Mouse (Mus musculus) midbrain, embryonic 16.5 days (tissue): ENCODE measurements around the gene Ccdc92. TPM values are rescaled to one million over a fixed set of nuclear protein-coding genes. Genes with fewer than 3 reads are reported as not detected.

Experiments used
- ATAC-seq: fragments of 200-750 bp; cut with Nextera tagmentation; 2 replicates; pipeline ENCODE4 v1.8.0; 2017; ENCODE audit warnings: moderate TSS enrichment
- H3K27ac ChIP-seq: fragments of 300-500 bp; sonication (generic); 2 replicates; pipeline ENCODE4 v1.5.1; 2014; ENCODE audit warnings: mild to moderate bottlenecking, low read length, mixed read lengths
- H3K27me3 ChIP-seq: fragments of 300-500 bp; sonication (generic); 2 replicates; pipeline ENCODE4 v1.6.1; 2014; ENCODE audit warnings: low read depth, low read length, mixed read lengths; ENCODE audit not compliant: control insufficient read depth, insufficient read depth
- H3K36me3 ChIP-seq: fragments of 300-500 bp; sonication (generic); 2 replicates; pipeline ENCODE4 v1.6.1; 2014; ENCODE audit warnings: mild to moderate bottlenecking, low read length, moderate library complexity, mixed read lengths; ENCODE audit not compliant: control insufficient read depth, insufficient read depth
- H3K4me1 ChIP-seq: fragments of 300-500 bp; sonication (generic); 2 replicates; pipeline ENCODE4 v1.6.1; 2014; ENCODE audit warnings: mild to moderate bottlenecking, low read length, mixed read lengths; ENCODE audit not compliant: control insufficient read depth, insufficient read depth
- H3K4me2 ChIP-seq: fragments of 300-500 bp; sonication (generic); 2 replicates; pipeline ENCODE4 v1.6.1; 2014; ENCODE audit warnings: mild to moderate bottlenecking, low read length, mixed read lengths
- H3K4me3 ChIP-seq: fragments of 300-500 bp; sonication (generic); 2 replicates; pipeline ENCODE4 v1.5.1; 2014; ENCODE audit warnings: low read depth, mild to moderate bottlenecking, low read length, moderate library complexity, mixed read lengths
- H3K9ac ChIP-seq: fragments of 300-500 bp; sonication (generic); 2 replicates; pipeline ENCODE4 v1.6.1; 2014; ENCODE audit warnings: low read depth, low read length, mixed read lengths
- H3K9me3 ChIP-seq: fragments of 300-500 bp; sonication (generic); replicated peaks from 2 replicates; pipeline ENCODE4 v1.6.1; 2014; ENCODE audit warnings: mild to moderate bottlenecking, low read length, mixed read lengths; ENCODE audit not compliant: control insufficient read depth, poor library complexity, severe bottlenecking
- WGBS: fragments of 180-500 bp; shearing (Covaris S2); extraction: QIAGEN DNeasy Blood & Tissue Kit; methylation state at CpG from one replicate; pipeline ENCODE4 v1.1.7; 2014; 5-methylcytosine and 5-hydroxymethylcytosine counted together
- polyA plus RNA-seq: library from polyadenylated mRNA; unstranded; fragments of >200 nt; fragmentation: Nextera tagmentation; extraction: Ambion mirVana; gene quantifications from 2 replicates; pipeline ENCODE4 v1.2.1, GENCODE M21; 2015

Gene Ccdc92
- polyA plus RNA-seq, 1 experiment from 2014 or later = 43.0 TPM

- Histone ChIP-seq H3K4me2 (no peak overlapping the region), H3K27ac (no peak overlapping the region), H3K9me3 (no peaks in the 10 kb centered on the region), H3K4me1 (no peaks in the 10 kb centered on the region), H3K36me3 (no peaks in the 10 kb centered on the region), H3K4me3 (no peak overlapping the region), H3K27me3 (no peaks in the 10 kb centered on the region), H3K9ac (no peak overlapping the region)
- WGBS = 81% methylated on average over 18 of the region's 18 CpGs
- no peak for ATAC-seq
Measured at GRCm38 (mm10) chr5:124822128-124822894, 39.9 kb downstream of the Ccdc92 start.

- Histone ChIP-seq H3K27me3 (no peaks in the 10 kb centered on the region), H3K4me3 (no peak overlapping the region), H3K9me3 (no peaks in the 10 kb centered on the region), H3K27ac (no peak overlapping the region), H3K4me2 (no peak overlapping the region), H3K36me3 (no peaks in the 10 kb centered on the region), H3K4me1 (no peaks in the 10 kb centered on the region), H3K9ac (no peak overlapping the region)
- 88% methylated on average over 15 of the region's 15 CpGs for WGBS
- no peak for ATAC-seq
Measured at GRCm38 (mm10) chr5:124817050-124817449, 45.2 kb downstream of the Ccdc92 start.

- Histone ChIP-seq H3K4me2 (no peak overlapping the region), H3K9me3 (no peaks in the 10 kb centered on the region), H3K4me3 (no peak overlapping the region), H3K9ac (no peak overlapping the region), H3K27me3 (no peaks in the 10 kb centered on the region), H3K4me1 (no peaks in the 10 kb centered on the region), H3K36me3 (no peaks in the 10 kb centered on the region), H3K27ac (no peak overlapping the region)
- no peak for ATAC-seq
- 73% methylated on average over 5 of the region's 5 CpGs for WGBS
Measured at GRCm38 (mm10) chr5:124814797-124815196, 47.4 kb downstream of the Ccdc92 start.

GRCm38 (mm10) chr5:124812466-124812865 lies 49.8 kb downstream of the Ccdc92 start:
- Histone ChIP-seq H3K4me2 (no peak overlapping the region), H3K27ac (no peak overlapping the region), H3K9ac (no peak overlapping the region), H3K36me3 (no peaks in the 10 kb centered on the region), H3K4me1 (no peaks in the 10 kb centered on the region), H3K4me3 (no peak overlapping the region), H3K9me3 (no peaks in the 10 kb centered on the region), H3K27me3 (no peaks in the 10 kb centered on the region)
- ATAC-seq = no peak
- WGBS = 86% methylated on average over 12 of the region's 12 CpGs

- Histone ChIP-seq H3K4me2 (no peak overlapping the region), H3K4me1 (no peaks in the 10 kb centered on the region), H3K27ac (no peak overlapping the region), H3K9me3 (no peaks in the 10 kb centered on the region), H3K27me3 (no peaks in the 10 kb centered on the region), H3K9ac (no peak overlapping the region), H3K36me3 (no peaks in the 10 kb centered on the region), H3K4me3 (no peak overlapping the region)
- no peak for ATAC-seq
- WGBS = 85% methylated on average over 4 of the region's 4 CpGs
Measured at GRCm38 (mm10) chr5:124809708-124810366, 52.4 kb downstream of the Ccdc92 start.

- Histone ChIP-seq H3K27me3 (no peaks in the 10 kb centered on the region), H3K4me3 (no peak overlapping the region), H3K4me2 (no peak overlapping the region), H3K9me3 (no peaks in the 10 kb centered on the region), H3K36me3 (no peaks in the 10 kb centered on the region), H3K9ac (no peak overlapping the region), H3K27ac (no peak overlapping the region), H3K4me1 (no peaks in the 10 kb centered on the region)
- no peak for ATAC-seq
- 92% methylated on average over 7 of the region's 7 CpGs for WGBS
Measured at GRCm38 (mm10) chr5:124792112-124792511, 70.1 kb downstream of the Ccdc92 start.

GRCm38 (mm10) chr5:124785650-124786049 lies 76.6 kb downstream of the Ccdc92 start:
- no peaks in the 10 kb centered on the region for H3K4me1 ChIP-seq
- H3K4me3 ChIP-seq = no peak overlapping the region
- no peak for ATAC-seq
- WGBS = 84% methylated on average over 7 of the region's 7 CpGs
- no peak overlapping the region for H3K9ac ChIP-seq
- no peaks in the 10 kb centered on the region for H3K36me3 ChIP-seq
- no peak overlapping the region for H3K27ac ChIP-seq
- no peaks in the 10 kb centered on the region for H3K9me3 ChIP-seq
- H3K4me2 ChIP-seq = no peak overlapping the region
- H3K27me3 ChIP-seq = no peaks in the 10 kb centered on the region

Other genes with a start within 250 kb of the Ccdc92 start
- gene Atp6v0a2, start 233.8 kb downstream of the Ccdc92 start, polyA plus RNA-seq = 32.0 and 33.1 TPM in 2 replicates
- gene Dnah10, start 137.3 kb downstream of the Ccdc92 start, polyA plus RNA-seq = 0.16 and 0.20 TPM in 2 replicates
- 68.9 and 87.1 TPM in 2 replicates for gene Zfp664, start 267 bp upstream of the Ccdc92 start, polyA plus RNA-seq
- gene Rflna, start 140.8 kb upstream of the Ccdc92 start, polyA plus RNA-seq = 4.9 and 7.1 TPM in 2 replicates